Mouse (Mus musculus) myocyte (in vitro differentiated cells): ENCODE measurements around the gene Foxl1. TPM values are rescaled to one million over a fixed set of nuclear protein-coding genes. Genes with fewer than 3 reads are reported as not detected.
A peak's percentile ranks its signal among the peaks of the same experiment; 100 is the strongest.

ENCODE experiments used
- H3K27me3 ChIP-seq: one replicate; pipeline ENCODE4 v1.6.1; 2011; ENCODE audit not compliant: control insufficient read depth, insufficient read depth, insufficient read length
- H3K36me3 ChIP-seq: one replicate; pipeline ENCODE4 v1.6.1; 2011; ENCODE audit not compliant: control insufficient read depth, insufficient read depth
- H3K4me2 ChIP-seq: one replicate; pipeline ENCODE4 v1.6.1; 2011; ENCODE audit warnings: low read depth, control low read depth
- H3K4me3 ChIP-seq: one replicate; pipeline ENCODE4 v1.5.1; 2011; ENCODE audit warnings: mild to moderate bottlenecking, control low read depth, moderate library complexity
- H3K79me2 ChIP-seq: one replicate; pipeline ENCODE4 v1.6.1; 2011; ENCODE audit not compliant: control insufficient read depth, insufficient read depth
- H3ac ChIP-seq: one replicate; pipeline ENCODE4 v1.6.1; 2011; ENCODE audit not compliant: control insufficient read depth, insufficient read length
- CEBPB ChIP-seq: IDR thresholded peaks from 2 replicates; pipeline ENCODE4 v1.6.1; 2011; ENCODE audit warnings: mild to moderate bottlenecking, moderate library complexity; ENCODE audit not compliant: poor library complexity, insufficient read depth, severe bottlenecking
- E2F4 ChIP-seq: IDR thresholded peaks from one replicate; pipeline ENCODE4 v1.6.1; 2011; ENCODE audit warnings: mild to moderate bottlenecking, control low read depth, moderate library complexity; ENCODE audit not compliant: insufficient read depth
- MAX ChIP-seq: IDR thresholded peaks from one replicate; pipeline ENCODE4 v1.6.1; 2011; ENCODE audit warnings: low read depth, mild to moderate bottlenecking, control low read depth
- MYOD1 ChIP-seq, 3 experiments: IDR thresholded peaks; one replicate each; pipeline ENCODE4 v1.6.1; 2011; ENCODE audit warnings: control low read depth in 2 of 3, low read depth in 2 of 3, mild to moderate bottlenecking in 2 of 3, moderate library complexity in 1 of 3; ENCODE audit not compliant: insufficient read length in 2 of 3, control insufficient read depth in 1 of 3
- MYOG ChIP-seq, 3 experiments: IDR thresholded peaks; one replicate each; pipeline ENCODE4 v1.6.1; 2011; ENCODE audit warnings: control low read depth in 2 of 3, low read depth in 2 of 3, mild to moderate bottlenecking in 2 of 3; ENCODE audit not compliant: insufficient read length in 2 of 3, control insufficient read depth in 1 of 3, insufficient read depth in 1 of 3
- POLR2A ChIP-seq: IDR thresholded peaks from one replicate; pipeline ENCODE4 v1.6.1; 2011; ENCODE audit warnings: low read depth, mild to moderate bottlenecking, control low read depth, moderate library complexity; ENCODE audit not compliant: insufficient read length
- POLR2AphosphoS2 ChIP-seq: IDR thresholded peaks from one replicate; pipeline ENCODE4 v1.6.1; 2011; ENCODE audit warnings: low read depth, control low read depth; ENCODE audit not compliant: insufficient read length
- REST ChIP-seq: IDR thresholded peaks from one replicate; pipeline ENCODE4 v1.6.1; 2011; ENCODE audit warnings: mild to moderate bottlenecking, control low read depth, moderate library complexity; ENCODE audit not compliant: insufficient read depth, insufficient read length
- SRF ChIP-seq: IDR thresholded peaks from one replicate; pipeline ENCODE4 v1.6.1; 2011; ENCODE audit warnings: low read depth; ENCODE audit not compliant: control insufficient read depth, insufficient read length
- TCF12 ChIP-seq: IDR thresholded peaks from one replicate; pipeline ENCODE4 v1.6.1; 2011; ENCODE audit warnings: mild to moderate bottlenecking, control low read depth; ENCODE audit not compliant: poor library complexity, insufficient read depth, severe bottlenecking
- TCF3 ChIP-seq: IDR thresholded peaks from one replicate; pipeline ENCODE4 v1.6.1; 2011; ENCODE audit warnings: low read depth, control low read depth; ENCODE audit not compliant: insufficient read length
- USF1 ChIP-seq: IDR thresholded peaks from one replicate; pipeline ENCODE4 v1.6.1; 2011; ENCODE audit warnings: low read depth, mild to moderate bottlenecking, control low read depth, moderate library complexity
- polyA plus RNA-seq: library from polyadenylated mRNA; unstranded; fragments of >200 nt; fragmentation: generic; extraction: Trizol; gene quantifications from one replicate; pipeline ENCODE4 v1.2.1, GENCODE M21; 2012; ENCODE audit warnings: missing spikeins

Foxl1 gene
- polyA plus RNA-seq, 1 experiment = 2.6 TPM

GRCm38 (mm10) chr8:121168033-121168432, 40.3 kb downstream of the Foxl1 start:
- TF ChIP-seq MYOG (IDR thresholded peaks at IDR 0.05; ENCODE audit: control insufficient read depth in 1 of 3, insufficient read depth in 1 of 3, insufficient read length in 2 of 3, low read depth in 2 of 3) (peak in 1 of 3 experiments; percentile 79), E2F4 (no peak), SRF (no peak), MYOD1 (IDR thresholded peaks at IDR 0.05; ENCODE audit: control insufficient read depth in 1 of 3, insufficient read length in 2 of 3, low read depth in 2 of 3) (peak in 1 of 3 experiments; percentile 65), TCF12 (no peak), TCF3 (peak; percentile 32)
- Histone ChIP-seq H3K79me2 (no peaks in the 10 kb centered on the region), H3K4me2 (no peak overlapping the region), H3ac (no peak overlapping the region), H3K27me3 (no peaks in the 10 kb centered on the region), H3K4me3 (no peak overlapping the region), H3K36me3 (no peaks in the 10 kb centered on the region)

DNA sequence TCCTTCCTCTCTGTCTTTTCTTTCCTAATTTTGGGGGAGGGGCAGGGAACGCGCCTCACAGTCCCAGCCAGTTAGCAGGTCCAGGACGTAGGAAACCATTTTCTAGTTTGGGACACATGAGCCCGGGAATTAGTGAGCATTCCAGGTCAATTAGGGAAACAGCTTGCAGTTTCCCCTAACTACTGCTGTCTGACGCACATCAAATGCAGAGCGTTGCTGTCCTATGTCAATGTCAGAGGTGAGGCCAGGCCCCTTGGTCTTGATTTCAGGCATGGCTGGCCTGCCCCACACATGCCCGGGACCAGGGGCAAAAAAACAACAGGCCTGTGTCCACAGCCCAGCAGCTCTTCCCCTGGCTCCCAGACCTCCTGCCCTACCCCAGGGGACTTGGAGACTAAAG, 42.4 kb downstream of the Foxl1 start:
- no peak overlapping the region for H3K4me3 ChIP-seq
- H3ac ChIP-seq = no peak overlapping the region
- no peak for TF ChIP-seq TCF3
- no peak for TF ChIP-seq MYOG (IDR thresholded peaks at IDR 0.05; ENCODE audit: control insufficient read depth in 1 of 3, insufficient read depth in 1 of 3, insufficient read length in 2 of 3, low read depth in 2 of 3)
- TF ChIP-seq SRF = no peak
- no peak for TF ChIP-seq CEBPB
- no peak for TF ChIP-seq TCF12
- TF ChIP-seq MYOD1 (IDR thresholded peaks at IDR 0.05; ENCODE audit: control insufficient read depth in 1 of 3, insufficient read length in 2 of 3, low read depth in 2 of 3) = no peak
- no peak for TF ChIP-seq USF1
- TF ChIP-seq E2F4 = no peak
- TF ChIP-seq POLR2A = no peak
- no peak for TF ChIP-seq MAX
- TF ChIP-seq POLR2AphosphoS2 = no peak
- TF ChIP-seq REST = no peak
- no peaks in the 10 kb centered on the region for H3K27me3 ChIP-seq
- H3K79me2 ChIP-seq = no peaks in the 10 kb centered on the region
- H3K36me3 ChIP-seq = no peaks in the 10 kb centered on the region
- no peak overlapping the region for H3K4me2 ChIP-seq

- Histone ChIP-seq H3K27me3 (no peaks in the 10 kb centered on the region), H3K4me3 (no peak overlapping the region), H3K4me2 (no peak overlapping the region), H3K36me3 (no peaks in the 10 kb centered on the region), H3K79me2 (no peaks in the 10 kb centered on the region), H3ac (no peak overlapping the region)
- no peak for TF ChIP-seq MYOD1 (IDR thresholded peaks at IDR 0.05; ENCODE audit: control insufficient read depth in 1 of 3, insufficient read length in 2 of 3, low read depth in 2 of 3)
- TF ChIP-seq USF1 = no peak
- no peak for TF ChIP-seq CEBPB
Measured at GRCm38 (mm10) chr8:121170626-121171552, 43.1 kb downstream of the Foxl1 start.

- H3K36me3 ChIP-seq = no peaks in the 10 kb centered on the region
- H3K79me2 ChIP-seq = no peaks in the 10 kb centered on the region
- TF ChIP-seq SRF = no peak
- TF ChIP-seq USF1 = no peak
- no peak for TF ChIP-seq MYOD1 (IDR thresholded peaks at IDR 0.05; ENCODE audit: control insufficient read depth in 1 of 3, insufficient read length in 2 of 3, low read depth in 2 of 3)
- no peak for TF ChIP-seq MYOG (IDR thresholded peaks at IDR 0.05; ENCODE audit: control insufficient read depth in 1 of 3, insufficient read depth in 1 of 3, insufficient read length in 2 of 3, low read depth in 2 of 3)
- no peak overlapping the region for H3K4me3 ChIP-seq
- H3K4me2 ChIP-seq = no peak overlapping the region
- no peaks in the 10 kb centered on the region for H3K27me3 ChIP-seq
- no peak overlapping the region for H3ac ChIP-seq
Measured at GRCm38 (mm10) chr8:121172567-121172966, 44.8 kb downstream of the Foxl1 start.

- TF ChIP-seq POLR2AphosphoS2 = no peak
- no peak for TF ChIP-seq POLR2A
- TF ChIP-seq MAX = no peak
- TF ChIP-seq E2F4 = no peak
- TF ChIP-seq REST = no peak
- TF ChIP-seq MYOD1 (IDR thresholded peaks at IDR 0.05; ENCODE audit: control insufficient read depth in 1 of 3, insufficient read length in 2 of 3, low read depth in 2 of 3) = no peak
- no peak for TF ChIP-seq USF1
- no peak for TF ChIP-seq MYOG (IDR thresholded peaks at IDR 0.05; ENCODE audit: control insufficient read depth in 1 of 3, insufficient read depth in 1 of 3, insufficient read length in 2 of 3, low read depth in 2 of 3)
- no peak for TF ChIP-seq SRF
- no peak for TF ChIP-seq TCF3
- TF ChIP-seq CEBPB = no peak
- no peak for TF ChIP-seq TCF12
- H3ac ChIP-seq = no peak overlapping the region
- H3K79me2 ChIP-seq = no peaks in the 10 kb centered on the region
- H3K4me2 ChIP-seq = no peak overlapping the region
- H3K4me3 ChIP-seq = no peak overlapping the region
- no peaks in the 10 kb centered on the region for H3K27me3 ChIP-seq
- no peaks in the 10 kb centered on the region for H3K36me3 ChIP-seq
Measured at GRCm38 (mm10) chr8:121174178-121174577, 46.4 kb downstream of the Foxl1 start.
